Mouse (Mus musculus) CH12.LX (cell line): ENCODE results near the gene Ndc1.

Source experiments
- CTCF ChIP-seq, 2 experiments: IDR thresholded peaks in 1 of 2; conservative IDR thresholded peaks in 1 of 2; 2 replicates each; pipeline ENCODE4 v1.5.1; 2011 to 2012; ENCODE audit warnings: low read depth in 2 of 2, low read length in 2 of 2, improper control_type of control experiment in 1 of 2, inconsistent platforms in 1 of 2, mild to moderate bottlenecking in 1 of 2, moderate library complexity in 1 of 2
- E2F4 ChIP-seq: IDR thresholded peaks from 2 replicates; pipeline ENCODE4 v1.6.1; 2011; ENCODE audit warnings: low read depth, low read length, improper control_type of control experiment; ENCODE audit not compliant: insufficient replicate concordance
- EP300 ChIP-seq: IDR thresholded peaks from 2 replicates; pipeline ENCODE4 v1.6.1; 2011; ENCODE audit warnings: low read length, improper control_type of control experiment
- KAT2A ChIP-seq: IDR thresholded peaks from 2 replicates; pipeline ENCODE4 v1.6.1; 2012; ENCODE audit warnings: low read length, improper control_type of control experiment, inconsistent platforms; ENCODE audit not compliant: insufficient replicate concordance
- NRF1 ChIP-seq: IDR thresholded peaks from 2 replicates; pipeline ENCODE4 v1.6.1; 2014; ENCODE audit warnings: low read depth, mild to moderate bottlenecking, inconsistent platforms, low read length, improper control_type of control experiment, moderate library complexity
- POLR2A ChIP-seq: IDR thresholded peaks from 2 replicates; pipeline ENCODE4 v1.6.1; 2011; ENCODE audit warnings: low read depth, mild to moderate bottlenecking, improper control_type of control experiment, low read length
- SIN3A ChIP-seq: IDR thresholded peaks from 2 replicates; pipeline ENCODE4 v1.6.1; 2012; ENCODE audit warnings: low read length, improper control_type of control experiment, inconsistent platforms
- ZNF384 ChIP-seq: IDR thresholded peaks from 2 replicates; pipeline ENCODE4 v1.6.1; 2012; ENCODE audit warnings: low read depth, low read length, improper control_type of control experiment, inconsistent platforms

GRCm38 (mm10) chr4:107393771-107394170 lies 26.2 kb downstream of the Ndc1 start:
- TF ChIP-seq POLR2A (no peak), SIN3A (no peak), KAT2A (no peak), NRF1 (no peak), CTCF (conservative IDR thresholded peaks at IDR 0.05 in 1 of 2, IDR thresholded peaks at IDR 0.05 in 1 of 2; ENCODE audit: low read depth in 2 of 2, low read length in 2 of 2) (no peak), EP300 (no peak), E2F4 (no peak), ZNF384 (no peak)
